Mouse (Mus musculus) stomach, adult 2 months (tissue): ENCODE data around the gene Adam29. TPM values are rescaled to one million over a fixed set of nuclear protein-coding genes. Genes with fewer than 3 reads are reported as not detected.

Experiments
- polyA plus RNA-seq: library from polyadenylated mRNA; depleted of rRNA; stranded (reverse); fragments of >200 nt; gene quantifications from 2 replicates; pipeline ENCODE4 v1.2.3, GENCODE M21; 2012; rRNA removed

The Adam29 gene
- polyA plus RNA-seq = not detected in 2 replicates

GRCm38 (mm10) chr8:55906848-55907247 lies at the start of gene Adam29:
Gene Adam29, minus strand, starts transcription at chr8:55906948.

DNA sequence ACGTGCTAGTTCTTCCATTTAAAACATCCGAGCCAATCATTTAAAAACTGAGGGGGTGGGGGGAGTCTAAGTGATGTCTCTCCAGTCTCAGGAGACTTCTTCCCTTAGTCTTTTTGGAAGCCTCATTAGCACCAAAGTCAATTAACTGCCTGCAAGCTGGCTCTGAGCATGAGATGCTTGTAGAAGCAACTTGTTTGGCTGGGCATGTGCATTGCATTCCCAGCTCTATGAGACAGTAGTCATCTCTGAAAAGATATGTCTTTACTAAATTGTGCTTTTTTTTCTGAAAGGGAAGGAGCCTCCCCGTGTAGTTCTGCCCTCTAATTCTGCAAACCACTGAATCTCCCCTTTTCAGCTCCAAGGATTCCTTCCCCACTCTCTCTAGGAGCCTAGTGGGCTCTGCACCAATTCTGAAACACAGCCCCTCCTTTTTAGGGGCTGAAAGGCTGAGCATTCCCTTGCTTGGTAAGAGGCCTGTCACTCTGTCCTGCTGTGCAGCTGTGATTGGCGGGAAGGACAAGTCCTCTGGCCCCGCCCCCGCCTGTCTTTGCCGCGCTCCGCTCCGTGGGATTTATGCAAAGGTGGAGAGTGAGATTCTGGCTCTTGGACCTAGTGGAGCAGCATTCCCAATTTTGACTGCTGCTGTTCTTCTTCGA lies 33.2 kb upstream of the Adam29 start, which contains the start of gene Glra3:
Gene Glra3, plus strand, starts transcription at position 591 of the 656 bp plus-strand sequence.

Other genes with a start within 250 kb of the Adam29 start
- not detected in 2 replicates for gene Glra3, start 33.5 kb upstream of the Adam29 start, polyA plus RNA-seq